Mouse (Mus musculus) ES-CJ7 (cell line): ENCODE results near the gene Dst.

Experiments
- DNase-seq: peaks from one replicate; pipeline ENCODE4 v3.0.0; 2011; ENCODE audit warnings: low read depth, low spot score

Gene Dst

GRCm38 (mm10) chr1:33927466-33927865 lies 19.4 kb downstream of the Dst start:
- no peak for DNase-seq

- no peak for DNase-seq
These were observed 23.8 kb downstream of the Dst start for GRCm38 (mm10) chr1:33931791-33932190.

GRCm38 (mm10) chr1:33932196-33932595 lies 24.2 kb downstream of the Dst start:
- no peak for DNase-seq

- no peak for DNase-seq
These were observed 24.9 kb downstream of the Dst start for GRCm38 (mm10) chr1:33932845-33933499.

GRCm38 (mm10) chr1:33935946-33936345 lies 27.9 kb downstream of the Dst start:
- DNase-seq: no peak

GRCm38 (mm10) chr1:33939828-33940227 lies 31.8 kb downstream of the Dst start:
- DNase-seq: no peak

- no peak for DNase-seq
These were observed 32.4 kb downstream of the Dst start for GRCm38 (mm10) chr1:33940364-33940928.

- DNase-seq: no peak
These were observed 34.6 kb downstream of the Dst start for GRCm38 (mm10) chr1:33942638-33943037.

- DNase-seq: peak; percentile 90
These were observed 35.9 kb downstream of the Dst start for GRCm38 (mm10) chr1:33943943-33944342.

GRCm38 (mm10) chr1:33944977-33945750 lies 37.1 kb downstream of the Dst start:
- peak; percentile 95 for DNase-seq

GRCm38 (mm10) chr1:33945756-33946155 lies 37.7 kb downstream of the Dst start:
- DNase-seq: no peak

- DNase-seq: peak; percentile 73
These were observed 38.8 kb downstream of the Dst start for GRCm38 (mm10) chr1:33946601-33947395.

- DNase-seq: peak; percentile 63
These were observed 39.8 kb downstream of the Dst start for GRCm38 (mm10) chr1:33947838-33948237.

- no peak for DNase-seq
These were observed 40.5 kb downstream of the Dst start for GRCm38 (mm10) chr1:33948511-33948910.

- no peak for DNase-seq
These were observed 47.6 kb downstream of the Dst start for GRCm38 (mm10) chr1:33955626-33956025.

- DNase-seq: no peak
These were observed 52.4 kb downstream of the Dst start for GRCm38 (mm10) chr1:33960439-33960838.

- DNase-seq: peak; percentile 84
These were observed 56.6 kb downstream of the Dst start for GRCm38 (mm10) chr1:33964643-33965042.

GRCm38 (mm10) chr1:33965824-33966223 lies 57.8 kb downstream of the Dst start:
- DNase-seq: no peak

- DNase-seq: peak; percentile 79
These were observed 58.3 kb downstream of the Dst start for GRCm38 (mm10) chr1:33966328-33966727.

- DNase-seq: no peak
These were observed 59.2 kb downstream of the Dst start for GRCm38 (mm10) chr1:33967206-33967605.

GRCm38 (mm10) chr1:33969910-33970309 lies 61.9 kb downstream of the Dst start:
- no peak for DNase-seq

- DNase-seq: no peak
These were observed 66.4 kb downstream of the Dst start for GRCm38 (mm10) chr1:33974401-33974800.
